Mouse (Mus musculus) heart, postnatal 25 days (tissue): ENCODE data around the gene Grm8. TPM values are rescaled to one million over a fixed set of nuclear protein-coding genes. Genes with fewer than 3 reads are reported as not detected.
A peak's percentile ranks its signal among the peaks of the same experiment; 100 is the strongest.

Experiments used
- DNase-seq: peaks from one replicate; pipeline ENCODE4 v3.0.0; 2022; ENCODE audit warnings: low spot score
- intact Hi-C: fragments of 180-260 bp; cut with DNase I; formaldehyde crosslinking; loops from one replicate; pipeline ENCODE4 v1.15.1; 2025
- total RNA-seq, 2 experiments: library from RNA; stranded (reverse); gene quantifications; 2 replicates each; pipeline ENCODE4 v1.2.3; 2021

The Grm8 gene
- under 1 TPM in 1 of 2 experiments, not detected in 1; 0.05 TPM for total RNA-seq

DNA sequence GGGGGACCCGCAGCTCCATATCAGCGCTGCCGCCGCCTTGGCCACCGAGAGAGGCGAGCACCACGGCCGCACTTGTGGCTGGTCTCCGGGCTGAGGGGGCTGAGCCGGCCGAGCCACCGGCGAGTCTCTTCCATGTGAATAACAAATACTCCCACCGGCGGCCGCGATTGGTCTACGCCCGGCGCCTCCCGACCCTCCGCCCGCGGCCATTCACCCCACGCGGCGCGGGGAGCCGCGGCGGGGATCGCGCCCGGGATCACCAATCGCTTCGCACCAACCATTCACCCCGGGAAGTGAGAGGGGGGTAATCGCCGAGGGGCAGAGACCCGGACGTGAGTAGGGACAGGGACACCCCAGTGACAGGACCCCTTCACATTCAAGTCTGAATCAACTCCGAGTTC, at the start of gene Grm8:
Gene Grm8, minus strand, starts transcription at position 178 of the 401 bp plus-strand sequence.
- intact Hi-C loops = no loop called here
- no peak for DNase-seq

DNA sequence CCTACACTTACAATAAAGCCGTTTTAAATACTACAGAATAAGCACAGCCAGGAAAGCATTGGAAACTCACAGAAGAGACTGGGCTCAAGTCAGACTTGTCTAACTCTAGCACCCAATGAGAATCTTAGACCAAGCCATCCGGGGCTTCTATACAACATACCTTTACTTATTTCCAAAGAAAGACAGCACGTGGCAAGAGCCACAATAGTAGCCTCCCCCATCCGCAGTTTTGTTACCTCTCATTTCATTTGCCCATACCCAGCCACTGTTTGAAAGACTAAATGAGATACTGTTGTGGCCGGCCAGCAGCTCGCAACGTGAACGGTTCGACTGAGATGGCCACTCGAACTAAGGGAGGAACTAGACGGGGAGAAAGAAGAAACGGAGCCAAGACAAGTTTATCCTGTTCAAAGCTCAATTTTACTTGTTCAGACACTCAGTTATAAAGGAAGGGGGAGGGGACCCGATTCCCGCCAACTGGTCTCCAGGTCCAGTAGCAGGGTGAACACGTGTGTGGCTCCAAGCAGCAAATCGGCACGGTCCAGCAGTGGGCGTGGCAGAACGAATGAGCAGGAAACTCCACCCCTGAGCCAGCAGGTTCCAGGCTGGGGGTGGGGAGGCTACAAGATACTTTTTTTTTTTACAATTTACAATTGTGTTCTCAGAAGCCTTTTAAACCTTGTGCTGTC, 35.0 kb upstream of the Grm8 start:
- no peak for DNase-seq
- intact Hi-C loops = no loop called here

DNA sequence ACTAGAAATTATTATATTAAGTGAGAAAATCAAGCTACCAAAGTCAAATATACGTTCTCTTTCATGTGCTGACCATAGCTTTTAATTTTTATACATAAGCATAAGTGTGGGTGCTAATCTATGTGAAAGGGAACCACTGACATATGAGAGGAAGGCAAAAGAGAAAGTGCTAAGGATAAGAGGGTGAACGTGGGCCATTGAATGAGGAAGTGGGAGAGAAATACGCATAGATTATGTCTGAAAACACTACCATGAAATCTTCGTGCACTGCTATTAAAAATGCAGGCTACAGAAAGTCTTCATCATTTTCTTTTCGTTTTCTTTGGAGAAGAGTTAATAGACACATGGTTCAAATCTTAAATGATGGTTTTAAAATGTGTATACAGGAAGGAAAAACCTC, 25.4 kb upstream of the Grm8 start:
- DNase-seq = no peak
- intact Hi-C loops = no loop called here

DNA sequence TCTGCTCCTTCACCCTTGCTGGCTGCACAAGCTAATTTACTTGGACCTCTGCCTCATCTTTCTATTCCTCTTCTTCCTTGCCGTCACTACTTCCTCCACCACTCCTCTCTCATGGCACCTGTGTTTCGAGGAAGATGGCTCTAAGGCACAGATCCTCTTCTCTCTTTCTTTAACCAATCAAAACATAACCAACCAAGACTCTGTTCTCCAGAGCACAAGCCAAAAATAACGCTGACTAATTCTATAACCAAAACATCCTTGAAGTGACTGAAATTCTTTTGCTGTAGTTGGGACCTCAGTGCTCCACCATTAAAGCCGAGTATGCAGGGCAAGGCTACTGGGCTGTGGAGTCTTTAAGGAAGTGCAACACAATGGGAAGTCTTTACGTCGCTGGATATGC, 11.5 kb upstream of the Grm8 start:
- intact Hi-C loops = no loop called here
- DNase-seq = no peak

DNA sequence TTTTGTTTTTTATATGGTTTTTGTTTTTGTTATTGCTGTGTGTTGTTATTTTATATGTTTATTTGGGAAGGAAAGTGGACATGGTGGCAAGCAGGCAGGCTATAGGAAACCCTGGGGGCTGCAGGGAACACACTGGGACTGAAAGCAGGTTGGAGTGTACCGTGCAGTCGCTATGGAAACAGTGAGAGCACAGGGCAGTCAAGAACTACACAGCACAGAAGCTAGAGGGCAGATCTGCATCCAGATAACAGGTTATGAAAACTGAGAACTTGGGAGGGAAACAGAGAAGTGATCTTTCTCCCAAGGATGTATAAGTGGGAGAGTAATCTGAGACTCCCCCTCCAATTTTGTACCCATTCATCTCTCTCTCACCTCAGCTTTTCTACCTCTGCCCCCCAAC, 7.4 kb upstream of the Grm8 start:
- intact Hi-C loops = no loop called here
- DNase-seq = no peak

DNA sequence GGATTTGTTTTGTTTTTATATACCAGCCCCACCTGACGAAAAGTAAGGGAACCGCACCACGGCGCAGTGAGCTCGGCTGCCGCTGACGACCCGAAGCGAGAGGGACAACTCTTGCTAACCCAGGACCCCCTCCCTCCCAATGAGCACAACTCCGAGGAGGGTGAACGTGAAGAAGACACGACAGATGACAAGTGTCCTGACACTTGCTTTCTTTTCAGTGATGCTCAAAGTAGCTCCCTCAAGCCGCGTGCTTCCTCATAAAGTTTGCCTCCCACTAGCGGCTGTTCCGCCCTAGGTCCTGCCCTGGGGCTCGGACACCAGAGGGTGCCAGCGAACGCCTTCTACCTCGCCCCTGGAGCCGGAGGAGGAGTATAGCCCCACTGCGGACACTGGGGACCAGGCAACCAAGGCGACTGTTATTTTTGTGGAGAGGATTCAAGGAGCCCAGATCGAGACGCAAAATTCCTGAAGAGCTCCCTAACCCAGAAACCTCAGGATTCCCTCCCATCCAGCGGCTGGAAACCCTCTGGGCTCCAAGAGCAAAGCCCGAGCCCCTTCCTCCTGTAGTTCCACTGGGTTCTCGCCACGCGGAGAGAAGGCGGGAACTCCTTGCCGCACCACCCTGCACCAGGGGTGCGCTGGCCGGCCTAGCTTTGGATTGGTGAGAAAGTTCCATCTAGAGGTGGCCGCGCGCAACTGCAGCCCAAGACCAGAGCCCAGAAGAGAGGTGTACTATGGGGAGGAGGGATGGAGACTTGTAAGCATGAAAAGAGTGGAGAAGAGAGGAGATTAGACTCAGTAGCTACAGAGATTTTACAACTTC, 644 bp upstream of the Grm8 start:
- DNase-seq = peak; percentile 43
- intact Hi-C loops = loop anchor here (1.0 kb wide), 1 partner anchor 478 kb away; no protein-coding TSS in a partner anchor

DNA sequence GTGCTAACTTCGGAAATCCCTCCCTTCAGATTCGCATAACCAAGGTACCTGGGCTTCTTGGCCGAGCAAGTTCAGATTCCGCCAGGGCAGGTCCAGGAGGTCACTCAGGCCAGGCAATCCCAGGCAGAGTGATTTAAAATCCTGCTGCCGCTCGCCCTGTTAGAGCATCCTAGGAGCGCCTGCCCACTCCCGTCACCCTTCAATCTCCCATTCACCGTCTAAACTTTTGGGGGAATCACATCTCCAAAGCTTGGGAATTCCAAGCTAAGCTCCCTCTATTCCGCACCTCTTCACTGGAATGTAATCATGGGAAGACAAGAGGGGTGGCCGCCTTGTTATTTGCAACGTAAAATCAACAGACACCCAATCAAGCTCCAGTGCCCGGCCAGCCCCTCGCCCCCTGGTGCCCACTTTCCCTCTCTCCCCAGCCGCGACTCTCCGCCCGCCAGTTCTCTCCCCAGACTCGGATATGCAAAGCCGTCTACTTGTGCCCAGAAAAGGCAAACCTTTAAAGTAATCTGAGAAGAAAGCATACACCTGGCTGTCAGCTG, 652 bp downstream of the Grm8 start:
- no peak for DNase-seq
- intact Hi-C loops = no loop called here

DNA sequence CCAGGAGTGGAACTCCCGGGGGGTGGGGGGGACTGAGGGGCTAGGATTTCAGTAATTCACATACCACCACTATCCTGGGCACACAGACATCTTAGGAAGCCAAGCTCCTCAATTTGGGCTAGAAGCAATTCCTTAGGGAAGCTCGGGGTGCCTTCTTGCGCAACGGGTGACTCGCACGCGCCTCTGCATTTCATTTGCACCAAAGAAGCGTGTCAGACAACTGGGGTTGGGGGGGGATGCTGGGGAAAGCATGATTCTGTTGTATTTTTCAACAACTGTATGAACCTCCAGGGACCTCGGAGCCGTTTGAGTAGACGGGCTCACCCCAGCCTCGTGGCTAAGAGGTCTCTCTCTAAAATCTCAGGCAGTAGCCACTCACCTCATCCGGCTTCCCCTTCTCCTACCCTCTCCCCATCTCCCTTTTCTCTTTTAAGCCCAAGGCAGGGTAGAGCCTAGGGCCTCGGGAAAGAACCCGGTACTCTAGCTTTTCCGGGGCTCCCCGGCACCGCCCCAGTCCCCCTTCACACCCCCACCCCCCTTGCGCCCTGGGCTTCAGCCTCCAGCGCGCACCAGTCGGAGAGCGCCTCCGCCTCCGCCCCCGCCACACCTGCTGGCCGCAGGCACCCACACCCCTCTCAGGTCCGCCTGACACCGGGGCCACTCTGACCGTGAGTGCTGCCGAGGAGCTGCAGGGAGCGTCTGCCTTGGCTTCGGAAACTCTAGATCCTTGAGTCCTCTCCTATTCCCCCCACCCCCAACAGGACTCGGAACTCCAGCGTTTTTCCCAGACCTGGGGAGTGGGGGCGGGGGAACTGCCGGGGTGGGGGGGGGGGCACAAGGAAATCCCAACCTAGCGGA, 1.5 kb downstream of the Grm8 start:
- intact Hi-C loops = no loop called here
- DNase-seq = no peak

DNA sequence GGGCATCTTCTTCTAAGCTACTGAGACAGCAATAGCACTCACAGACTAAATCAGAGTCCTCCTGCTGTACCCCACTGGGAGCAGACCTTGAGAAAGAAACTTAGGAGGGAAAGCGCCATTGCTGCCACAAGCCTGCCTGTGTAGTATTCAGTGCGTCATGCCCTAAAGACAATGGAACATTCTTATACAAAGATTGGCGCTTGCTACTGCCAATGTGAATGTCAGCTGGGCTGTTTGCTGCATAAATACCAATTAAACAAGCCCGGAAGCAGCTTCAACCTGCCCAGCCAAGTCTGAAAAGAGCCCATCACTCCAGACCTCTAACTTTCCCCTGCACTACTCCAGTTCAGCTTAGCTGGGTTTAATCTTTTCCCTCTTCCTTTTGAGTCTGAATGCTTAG, 2.9 kb downstream of the Grm8 start:
- intact Hi-C loops = no loop called here
- DNase-seq = no peak

DNA sequence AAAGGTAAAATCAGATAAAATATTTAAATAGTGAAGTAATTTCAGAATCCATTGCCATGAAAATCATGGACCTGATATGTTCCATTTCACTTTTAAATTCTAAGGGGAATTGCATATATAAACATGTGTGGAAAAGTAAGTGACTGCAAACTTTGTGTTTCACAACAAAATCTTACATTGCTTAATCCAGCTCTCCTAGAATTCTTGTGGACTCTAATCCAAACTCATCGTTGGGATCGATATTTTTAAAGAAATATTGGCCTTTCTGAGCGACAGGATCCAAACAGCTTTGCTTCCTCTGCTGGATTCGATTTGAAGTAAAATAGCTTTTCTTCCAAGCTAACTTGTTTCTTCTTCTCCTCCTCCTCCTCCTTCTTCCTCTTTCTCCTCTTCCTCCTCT, 6.1 kb downstream of the Grm8 start:
- intact Hi-C loops = no loop called here
- no peak for DNase-seq

DNA sequence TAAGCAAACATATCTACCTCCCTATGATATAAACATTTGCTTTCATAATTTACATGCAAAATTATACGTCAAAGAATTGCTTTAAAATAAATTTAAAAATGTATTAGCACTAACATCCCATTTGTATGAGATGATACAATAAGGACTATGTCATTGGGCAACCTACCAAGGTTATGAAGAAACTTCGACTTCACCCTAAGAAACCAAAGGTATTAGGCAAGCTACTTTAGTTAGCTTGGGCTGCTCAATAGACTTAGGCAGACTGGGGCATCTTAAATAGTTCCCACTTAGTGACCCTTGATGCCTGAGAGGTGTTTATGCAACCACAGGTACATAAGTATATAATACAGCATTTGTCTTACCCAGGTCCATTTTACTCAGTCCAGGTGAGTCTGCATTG, 19.5 kb downstream of the Grm8 start:
- DNase-seq = no peak
- intact Hi-C loops = no loop called here

DNA sequence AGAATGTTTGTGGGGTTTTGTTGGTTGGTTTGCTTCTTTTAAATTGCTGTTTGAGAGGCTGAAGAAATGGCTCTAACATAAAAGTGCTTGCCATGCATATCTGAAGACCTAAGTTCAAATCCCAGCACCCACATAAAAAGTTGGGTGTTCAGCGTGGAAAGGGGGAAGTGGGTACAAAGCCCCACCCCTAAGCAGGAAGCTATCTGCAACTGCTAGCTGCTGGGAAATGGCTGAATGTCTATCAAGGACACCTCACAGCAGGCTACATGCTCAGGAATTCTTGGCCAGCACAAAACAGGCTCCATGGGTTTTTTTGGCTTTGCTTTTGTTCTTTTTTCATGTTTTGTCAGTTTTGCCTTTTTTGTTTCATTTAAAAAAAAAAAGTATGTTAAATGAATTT, 20.1 kb downstream of the Grm8 start:
- DNase-seq = no peak
- intact Hi-C loops = no loop called here

DNA sequence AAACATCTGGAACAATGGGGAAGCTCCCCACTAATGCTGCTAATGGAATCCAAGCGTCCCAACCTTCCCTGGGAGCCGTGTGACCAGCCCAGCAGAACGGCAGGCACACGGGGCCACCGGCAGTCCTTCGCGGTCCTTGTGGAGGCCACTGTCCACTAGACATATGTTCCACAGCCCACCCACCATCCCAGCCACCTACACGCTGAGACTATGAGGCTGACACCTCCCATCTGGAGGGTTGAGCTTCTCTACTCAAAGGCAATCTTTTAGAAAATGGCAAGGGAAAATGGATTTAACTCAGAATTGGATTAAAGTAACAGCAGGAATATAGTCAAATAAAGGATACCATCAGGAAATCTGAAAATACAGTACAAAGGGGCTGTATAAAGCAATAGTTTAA, 23.4 kb downstream of the Grm8 start:
- no peak for DNase-seq
- intact Hi-C loops = no loop called here

DNA sequence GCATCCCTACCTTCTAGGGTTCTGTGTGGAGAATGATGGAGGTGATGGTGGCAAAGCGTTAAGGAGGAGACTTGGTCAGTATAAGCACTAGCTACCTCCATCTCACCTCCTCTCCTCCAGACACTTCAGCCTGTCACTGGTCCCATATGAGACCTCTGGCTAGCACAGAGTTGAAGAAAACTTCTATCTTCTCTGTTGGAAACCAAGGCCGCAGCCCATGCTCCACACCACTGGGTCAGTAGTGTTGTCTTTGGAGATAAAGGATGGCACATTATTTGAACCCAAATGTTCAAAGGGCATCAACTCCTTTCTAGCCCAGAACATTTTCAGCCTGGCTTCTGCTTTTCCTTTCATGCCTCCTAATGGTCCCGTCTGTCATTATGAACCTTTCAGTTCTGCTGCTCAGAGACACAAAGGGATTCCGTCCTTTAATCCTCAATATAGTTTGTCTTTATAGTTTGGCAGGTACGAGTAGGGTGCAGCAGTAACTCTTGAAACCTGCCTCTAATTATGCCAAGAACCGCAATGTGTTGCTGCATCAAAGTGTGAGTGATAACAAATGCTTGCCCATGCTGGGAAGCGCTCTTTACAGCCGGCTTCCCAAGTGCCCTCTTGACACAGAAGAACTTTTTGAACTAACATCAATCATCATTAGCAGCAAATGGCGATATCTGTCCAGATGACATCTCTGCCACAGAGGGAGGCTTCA, 32.2 kb downstream of the Grm8 start:
- DNase-seq = no peak
- intact Hi-C loops = no loop called here

DNA sequence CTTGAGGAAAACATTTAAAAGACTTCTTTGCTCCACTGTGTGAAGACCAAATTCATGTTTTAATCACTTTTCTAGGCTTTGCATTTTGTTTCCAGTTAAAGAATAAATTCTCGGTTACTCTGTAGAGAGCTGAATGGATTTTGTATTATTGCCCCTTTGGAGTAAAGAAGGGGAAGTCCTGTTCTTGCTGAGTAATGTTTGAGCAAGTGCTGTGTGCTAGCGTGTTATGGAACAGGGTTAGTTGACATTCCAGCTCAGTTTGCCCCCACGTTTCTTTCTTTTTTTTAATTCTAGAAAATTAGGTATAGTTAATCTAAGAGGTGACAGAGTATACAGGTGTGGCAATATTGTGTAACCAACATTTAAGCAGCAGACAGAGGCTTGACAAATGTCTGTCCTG, 35.0 kb downstream of the Grm8 start:
- no peak for DNase-seq

DNA sequence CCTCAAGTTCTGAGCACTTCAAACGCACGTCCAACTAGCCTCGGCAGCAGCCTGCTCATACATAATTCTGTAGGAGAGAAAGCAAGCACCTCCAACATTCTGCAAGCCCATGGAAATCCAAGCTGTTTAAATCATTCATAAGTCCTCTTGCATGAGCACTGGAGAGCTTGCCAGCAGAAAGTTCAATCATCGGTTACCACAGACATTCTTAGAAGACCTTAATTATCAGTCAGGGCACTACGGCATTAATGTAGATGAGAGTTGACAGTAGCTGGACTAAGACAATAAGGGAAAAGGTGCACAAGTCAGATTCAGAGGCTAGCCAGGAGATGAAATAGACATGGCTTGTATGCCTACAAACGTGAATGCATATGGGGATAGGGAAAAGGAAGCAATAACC, 42.5 kb downstream of the Grm8 start:
- intact Hi-C loops = no loop called here
- no peak for DNase-seq

More for the DNA sequence above, 35.0 kb downstream of the Grm8 start:
- intact Hi-C loops = no loop called here

DNA sequence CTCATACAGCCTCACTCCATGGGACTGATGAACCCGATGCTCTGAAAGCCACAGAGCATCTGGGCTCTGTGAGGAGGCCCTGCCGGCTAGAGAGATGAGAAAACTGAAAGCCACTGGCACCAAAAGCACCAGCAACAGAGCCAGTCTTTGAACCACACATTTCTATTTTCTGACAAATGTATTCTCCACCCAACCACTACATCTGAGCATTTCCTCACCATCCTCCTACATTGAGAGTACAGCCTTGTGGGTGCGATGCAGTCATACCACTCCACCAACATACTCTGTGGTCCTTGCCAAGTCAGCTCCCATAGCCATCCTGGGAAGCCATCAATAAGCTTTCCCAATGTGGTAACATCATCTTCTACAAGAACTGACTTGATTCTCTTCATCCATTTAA, 43.1 kb downstream of the Grm8 start:
- intact Hi-C loops = no loop called here
- no peak for DNase-seq

DNA sequence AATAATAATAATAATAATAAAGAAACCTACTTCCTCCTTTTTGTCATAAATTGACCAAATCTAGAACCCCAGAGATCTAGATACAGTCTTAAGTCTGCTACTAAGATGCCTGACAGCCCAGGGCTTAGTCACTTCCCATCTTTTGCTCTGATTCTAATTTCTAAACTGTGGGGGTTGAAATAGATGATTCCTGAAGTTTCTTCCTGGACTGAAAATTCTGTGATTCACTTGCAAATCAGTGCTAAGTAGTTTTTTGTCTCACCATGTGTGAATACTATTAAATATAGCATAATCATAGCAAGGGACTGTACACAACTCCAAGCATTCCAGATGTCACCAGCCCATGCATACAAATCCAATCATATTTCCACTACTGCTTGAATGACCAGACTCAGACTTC, 44.0 kb downstream of the Grm8 start:
- intact Hi-C loops = no loop called here
- no peak for DNase-seq

DNA sequence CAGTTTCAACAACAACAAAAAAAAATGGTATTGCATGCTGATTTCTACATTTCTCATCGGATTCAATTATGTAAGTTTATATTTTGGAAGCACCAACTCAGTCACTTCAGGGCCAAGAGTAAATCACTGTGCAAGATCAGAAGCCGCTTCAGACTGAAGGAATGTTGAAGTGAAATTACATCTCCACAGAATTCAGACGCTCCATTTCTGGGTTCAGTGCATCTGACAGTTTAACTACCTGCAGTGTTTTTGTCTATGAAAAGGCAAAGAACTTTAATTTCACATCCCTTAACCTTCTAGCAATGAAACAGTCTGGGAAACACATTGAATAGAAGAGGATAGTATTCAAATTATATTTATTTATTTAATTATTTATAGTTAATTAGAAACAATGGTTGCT, 59.4 kb downstream of the Grm8 start:
- DNase-seq = no peak
- intact Hi-C loops = no loop called here

DNA sequence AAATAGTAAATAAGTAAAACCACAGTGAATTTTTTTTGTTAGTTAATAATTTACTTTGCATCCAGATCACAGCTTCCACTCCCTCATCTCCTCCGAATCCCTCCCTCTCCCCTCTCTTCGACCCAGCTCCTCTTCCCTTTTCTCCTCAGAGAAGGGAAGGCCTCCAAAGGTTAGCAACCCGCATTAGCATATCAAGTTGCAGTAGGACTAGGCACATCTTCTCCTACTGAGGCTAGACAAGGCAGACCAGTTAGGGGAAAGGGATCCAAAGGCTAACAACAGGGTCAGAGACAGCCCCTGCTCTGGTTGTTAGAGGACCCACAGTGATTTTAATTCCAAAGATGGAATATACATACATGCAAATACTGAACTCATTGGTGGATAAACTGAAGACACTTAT, 60.5 kb downstream of the Grm8 start:
- intact Hi-C loops = no loop called here
- DNase-seq = no peak
